Mouse (Mus musculus) 3134 (cell line): Measurements from ENCODE around the gene Mtif2.

ENCODE experiments used
- DNase-seq: peaks from one replicate; pipeline ENCODE4 v3.0.0-alpha.2; 2011; ENCODE audit warnings: low spot score; ENCODE audit not compliant: insufficient read length; ENCODE audit errors: extremely low read depth

The Mtif2 gene

DNA sequence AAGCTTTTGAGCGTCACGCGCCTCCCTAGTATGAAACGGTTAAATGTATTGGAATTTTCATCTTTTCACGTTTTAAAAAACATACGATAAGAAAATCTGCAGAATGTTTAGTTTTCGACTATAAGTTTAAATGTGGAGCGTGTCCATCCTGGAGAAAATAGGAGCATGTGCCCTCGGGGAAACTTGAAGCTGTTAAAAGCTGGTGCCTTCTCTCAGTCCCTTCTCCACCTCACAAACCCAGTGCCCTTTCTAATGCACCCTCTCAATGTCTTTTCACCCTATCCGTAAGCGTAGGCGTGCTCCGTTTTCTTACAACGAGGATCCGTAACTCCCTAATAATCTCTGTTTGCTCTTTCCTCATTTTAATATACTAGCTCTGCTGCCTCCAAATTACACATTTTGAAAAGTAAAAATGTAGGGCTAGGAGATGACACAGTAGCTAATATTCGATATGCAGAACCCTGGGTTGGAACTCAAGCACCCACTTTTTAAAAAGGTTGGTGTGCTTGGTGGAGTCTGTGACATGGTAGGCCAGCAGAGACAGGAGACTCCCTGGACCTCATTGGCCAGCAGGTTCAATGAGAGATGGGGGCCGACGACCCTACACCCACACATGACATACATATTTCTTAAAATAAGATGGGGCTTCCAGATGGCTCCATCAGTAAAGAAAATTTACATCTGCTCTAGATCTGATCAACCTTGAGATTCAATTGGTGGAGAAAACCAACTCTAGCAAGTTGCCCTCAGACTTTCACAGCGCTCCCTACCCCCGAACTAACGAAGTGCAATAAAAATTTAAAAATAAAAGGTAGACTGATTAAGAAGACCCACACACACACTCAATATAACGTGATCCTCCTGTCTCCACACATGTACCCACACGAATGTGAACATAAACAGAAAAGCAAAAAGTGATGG is 22.6 kb downstream of the Mtif2 start:
- no peak for DNase-seq

DNA sequence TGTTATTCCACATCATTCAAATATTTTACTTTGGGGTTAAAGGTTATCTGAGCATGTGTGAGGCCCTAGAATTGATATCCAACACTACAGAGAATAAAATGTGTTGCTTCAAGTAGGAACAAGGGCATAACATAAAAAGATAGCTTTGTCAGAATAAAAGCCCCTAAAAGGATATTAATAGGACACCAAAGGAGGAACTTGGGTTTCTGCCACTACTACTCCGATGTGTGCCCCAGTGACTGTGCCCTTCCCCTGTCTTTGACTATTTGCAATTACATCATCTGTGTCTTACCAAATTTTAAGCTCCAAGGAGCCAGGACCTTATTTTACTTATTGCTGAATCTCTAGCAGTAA is 23.2 kb downstream of the Mtif2 start:
- no peak for DNase-seq

DNA sequence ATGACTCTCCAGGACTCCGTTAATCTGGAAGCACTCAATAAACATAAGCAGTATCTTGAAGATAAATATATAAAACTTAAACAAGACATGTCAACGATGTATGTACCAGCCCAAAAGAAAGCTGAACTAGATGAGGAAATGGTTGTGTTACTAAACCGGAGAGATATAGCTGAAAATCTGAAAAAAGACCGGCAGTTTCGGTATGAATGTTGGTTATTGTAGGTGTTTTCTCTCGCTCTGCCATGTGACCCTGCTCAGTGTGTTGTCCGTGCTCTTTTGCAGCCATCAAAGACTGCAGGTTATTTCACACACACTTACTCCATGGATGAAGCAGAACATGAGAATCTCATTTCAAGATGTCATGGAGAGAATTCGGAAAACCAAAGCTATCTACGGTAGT is 34.2 kb downstream of the Mtif2 start:
- no peak for DNase-seq

DNA sequence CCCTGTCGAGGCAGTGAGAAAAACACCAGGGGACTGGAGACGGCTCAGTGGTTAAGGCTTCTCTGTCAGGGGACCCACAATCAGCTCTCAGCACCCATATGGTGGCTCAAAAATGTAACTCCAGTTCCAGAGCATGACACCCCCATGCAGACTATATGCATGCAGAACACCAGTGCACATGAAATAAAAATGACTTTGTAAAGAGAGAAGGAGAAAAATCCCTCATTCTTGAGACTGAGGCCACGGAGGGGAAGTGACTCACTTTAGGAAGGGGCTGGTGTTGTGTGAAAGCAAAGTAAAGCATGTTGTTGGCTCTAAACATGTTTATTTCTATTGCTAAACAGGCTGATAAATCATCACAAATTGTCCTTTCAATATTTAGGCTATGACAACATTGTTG is 34.8 kb downstream of the Mtif2 start:
- DNase-seq = no peak

DNA sequence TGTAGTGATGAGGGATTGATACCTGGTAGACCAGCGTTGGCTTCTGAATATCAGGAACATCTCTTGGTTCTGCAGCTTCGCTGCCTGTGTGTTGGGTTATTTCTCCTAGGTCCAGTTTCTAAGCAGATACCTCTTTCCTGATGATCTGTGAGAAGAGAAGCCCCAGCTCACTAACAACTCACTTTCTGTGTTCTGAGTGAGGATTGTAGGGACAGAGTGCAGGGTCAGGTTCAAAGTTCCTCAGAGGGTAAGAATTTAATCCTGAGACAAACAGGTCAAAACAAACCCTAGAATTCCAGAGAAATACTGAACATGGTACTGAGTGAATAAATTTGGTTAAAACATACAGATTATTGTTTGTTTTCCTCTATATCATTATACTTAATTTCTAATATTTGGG is 37.2 kb downstream of the Mtif2 start:
- no peak for DNase-seq

DNA sequence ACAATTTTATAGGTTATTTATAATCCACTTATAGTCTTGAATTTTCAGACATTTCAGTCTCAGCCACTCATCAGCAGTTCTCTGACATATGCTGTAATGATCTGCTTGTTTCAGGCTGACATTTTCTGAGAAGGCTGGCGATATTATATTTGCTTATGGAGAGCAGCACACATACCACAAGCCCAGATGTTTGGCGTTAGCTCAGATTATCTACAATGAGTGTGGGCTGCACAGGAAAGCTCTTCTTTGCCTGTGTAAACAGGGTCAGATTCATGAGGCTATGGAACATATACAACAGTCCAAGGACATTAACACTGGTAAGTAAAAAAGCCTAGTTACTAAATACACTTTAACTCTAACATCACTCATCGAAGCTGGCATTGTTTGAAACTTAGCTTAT is 45.3 kb downstream of the Mtif2 start:
- DNase-seq = no peak

DNA sequence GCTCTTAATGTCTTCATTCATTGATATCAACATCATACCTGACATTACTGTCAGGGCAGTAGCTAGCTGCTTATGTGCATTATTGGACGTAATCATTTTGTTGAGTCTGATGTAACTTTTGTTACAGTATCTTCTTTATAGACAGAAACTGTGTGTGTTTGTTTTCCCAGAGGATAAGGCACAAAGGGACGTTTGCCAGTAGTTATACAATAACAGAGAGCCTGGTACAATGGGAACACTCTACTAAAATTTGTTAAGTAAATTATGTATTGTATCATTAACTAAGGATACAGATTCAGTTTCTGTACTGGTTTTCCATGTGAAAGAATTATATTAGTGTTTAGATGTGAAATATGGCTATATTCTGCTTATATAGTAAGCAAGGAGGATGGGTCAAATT is 46.4 kb downstream of the Mtif2 start:
- DNase-seq = no peak

DNA sequence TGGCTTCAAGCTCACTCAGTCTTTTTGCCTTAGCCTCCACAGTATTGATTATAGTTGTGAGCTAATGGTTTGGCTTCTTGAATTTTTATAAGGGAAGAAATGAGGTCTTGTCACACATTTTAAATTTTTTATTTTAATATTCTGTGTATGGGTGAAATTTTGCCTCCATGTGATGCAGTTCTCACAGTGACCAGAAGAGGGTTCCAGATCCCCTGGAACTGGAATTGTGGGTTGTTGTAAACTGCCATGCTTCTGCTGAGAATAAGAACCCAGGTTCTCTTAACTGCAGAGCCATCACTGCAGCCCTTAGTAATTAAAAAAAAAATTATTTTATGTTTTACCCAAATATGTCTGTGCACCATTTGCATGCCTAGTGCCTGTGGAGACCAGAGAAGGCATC is 53.4 kb downstream of the Mtif2 start:
- no peak for DNase-seq
